Mouse (Mus musculus) urinary bladder, postnatal 10 days (tissue): ENCODE results near the gene Notch2.
"Not testable (repeated sequence)": the region's sequence is repeated elsewhere in the genome, so short reads cannot be mapped to it uniquely, and the experiment has no call there.

ENCODE experiments used
- DNase-seq: peaks from one replicate; pipeline ENCODE4 v3.0.0; 2022; ENCODE audit warnings: low spot score

Gene Notch2

GRCm38 (mm10) chr3:98031104-98031503 is 17.8 kb downstream of the Notch2 start:
- no peak for DNase-seq

- DNase-seq, result no peak
Observed at GRCm38 (mm10) chr3:98032191-98032590, 18.9 kb downstream of the Notch2 start.

GRCm38 (mm10) chr3:98032944-98033343 is 19.6 kb downstream of the Notch2 start:
- DNase-seq, result no peak

GRCm38 (mm10) chr3:98034622-98035593 is 21.6 kb downstream of the Notch2 start:
- DNase-seq, result no peak

- no peak for DNase-seq
Observed at GRCm38 (mm10) chr3:98036161-98036560, 22.8 kb downstream of the Notch2 start.

GRCm38 (mm10) chr3:98037151-98037550 is 23.8 kb downstream of the Notch2 start:
- DNase-seq, result no peak

- no peak for DNase-seq
Observed at GRCm38 (mm10) chr3:98038658-98039057, 25.3 kb downstream of the Notch2 start.

- no peak for DNase-seq
Observed at GRCm38 (mm10) chr3:98039223-98039622, 25.9 kb downstream of the Notch2 start.

GRCm38 (mm10) chr3:98039666-98040456 is 26.5 kb downstream of the Notch2 start:
- DNase-seq, result no peak

- no peak for DNase-seq
Observed at GRCm38 (mm10) chr3:98040836-98041235, 27.5 kb downstream of the Notch2 start.

- no peak for DNase-seq
Observed at GRCm38 (mm10) chr3:98042301-98042700, 29.0 kb downstream of the Notch2 start.

- no peak for DNase-seq
Observed at GRCm38 (mm10) chr3:98042955-98043456, 29.7 kb downstream of the Notch2 start.

GRCm38 (mm10) chr3:98043669-98044068 is 30.3 kb downstream of the Notch2 start:
- no peak for DNase-seq

- no peak for DNase-seq
Observed at GRCm38 (mm10) chr3:98044768-98045368, 31.5 kb downstream of the Notch2 start.

- no peak for DNase-seq
Observed at GRCm38 (mm10) chr3:98045465-98046148, 32.3 kb downstream of the Notch2 start.

- DNase-seq, result no peak
Observed at GRCm38 (mm10) chr3:98046305-98046704, 33.0 kb downstream of the Notch2 start.

- DNase-seq, result no peak
Observed at GRCm38 (mm10) chr3:98049671-98050070, 36.3 kb downstream of the Notch2 start.

- DNase-seq, result not testable (repeated sequence)
Observed at GRCm38 (mm10) chr3:98050086-98050485, 36.8 kb downstream of the Notch2 start.

- DNase-seq, result no peak
Observed at GRCm38 (mm10) chr3:98050492-98051406, 37.4 kb downstream of the Notch2 start.

- DNase-seq, result no peak
Observed at GRCm38 (mm10) chr3:98051407-98051968, 38.2 kb downstream of the Notch2 start.
